Mouse (Mus musculus): Measurements from ENCODE around the gene Nat8. TPM values are rescaled to one million over a fixed set of nuclear protein-coding genes. Genes with fewer than 3 reads are reported as not detected.
"Not testable (repeated sequence)": the region's sequence is repeated elsewhere in the genome, so short reads cannot be mapped to it uniquely, and the experiment has no call there.

Gene Nat8
- polyA plus RNA-seq (2015; fragmentation: Nextera tagmentation; extraction: Ambion mirVana), result not detected in 2 replicates

DNA sequence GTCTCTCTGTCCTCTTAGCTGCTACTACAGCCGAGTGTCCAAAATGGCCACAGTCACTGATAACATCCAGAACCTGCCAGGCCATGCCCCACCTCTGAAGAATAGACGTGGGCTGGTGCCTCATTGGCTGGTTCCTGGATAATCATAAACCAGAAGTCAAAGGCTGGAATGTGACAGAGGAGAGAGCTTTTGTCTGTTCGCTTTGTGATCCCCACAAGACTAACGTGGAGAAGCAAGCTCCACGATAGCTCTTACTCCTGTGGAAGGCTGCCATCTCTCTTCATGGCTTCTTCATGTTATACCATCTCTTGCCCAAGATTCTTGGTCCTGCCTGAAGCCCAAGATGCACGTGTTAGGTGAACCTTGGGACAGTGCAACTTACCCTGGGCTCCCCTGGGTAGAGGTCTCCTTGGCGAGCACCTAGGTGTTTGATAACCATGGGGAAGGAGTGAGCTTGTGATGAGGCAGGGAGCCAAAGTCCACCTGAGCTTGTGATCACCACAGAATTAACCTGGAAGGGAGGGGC lies at the start of gene Nat8:
Gene Nat8, minus strand, starts transcription at position 287 of the 526 bp plus-strand sequence.
- no peaks in the 10 kb centered on the region for H3K36me3 ChIP-seq
- no peak within 1 kb of the TSS for H3K27ac ChIP-seq
- no peak within 1 kb of the TSS for H3K4me2 ChIP-seq (replicated peaks)
- no peaks in the 10 kb centered on the region for H3K9me3 ChIP-seq
- H3K4me1 ChIP-seq (replicated peaks), result no peaks in the 10 kb centered on the region
- no peak within 1 kb of the TSS for H3K9ac ChIP-seq (replicated peaks)
- H3K4me3 ChIP-seq (replicated peaks), result no peak within 1 kb of the TSS
- ATAC-seq, result no peak
- H3K27me3 ChIP-seq, result no peaks in the 10 kb centered on the region
- WGBS, result 83% methylated on average over 7 of the region's 7 CpGs

DNA sequence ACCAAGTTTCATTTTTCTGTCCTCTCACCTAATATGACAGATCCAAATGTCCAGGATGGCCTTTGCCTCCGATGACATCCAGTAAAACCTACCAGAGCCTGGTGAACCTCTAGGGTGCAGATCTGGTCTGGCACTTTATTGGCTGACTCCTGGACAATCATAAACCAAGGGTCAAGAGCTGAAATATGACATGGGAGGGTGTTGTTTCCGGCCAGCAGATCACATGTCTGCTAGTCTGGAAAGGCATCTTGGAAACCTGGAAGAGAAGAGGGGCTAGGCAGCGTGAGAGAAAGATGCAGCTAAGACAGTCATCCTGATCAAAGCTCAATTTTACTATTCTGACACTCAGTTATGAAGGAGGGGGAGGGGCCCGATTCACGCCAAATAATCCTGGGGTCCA lies 37.1 kb upstream of the Nat8 start, which contains the start of gene Nat8f2:
Gene Nat8f2, minus strand, starts transcription at position 153 of the 400 bp plus-strand sequence.
- not testable (repeated sequence) for H3K4me2 ChIP-seq (replicated peaks); H3K4me3 ChIP-seq (replicated peaks); H3K27ac ChIP-seq; ATAC-seq; H3K9me3 ChIP-seq; H3K4me1 ChIP-seq (replicated peaks); H3K27me3 ChIP-seq; H3K36me3 ChIP-seq; H3K9ac ChIP-seq (replicated peaks)
- 82% methylated on average over 5 of the region's 5 CpGs for WGBS

DNA sequence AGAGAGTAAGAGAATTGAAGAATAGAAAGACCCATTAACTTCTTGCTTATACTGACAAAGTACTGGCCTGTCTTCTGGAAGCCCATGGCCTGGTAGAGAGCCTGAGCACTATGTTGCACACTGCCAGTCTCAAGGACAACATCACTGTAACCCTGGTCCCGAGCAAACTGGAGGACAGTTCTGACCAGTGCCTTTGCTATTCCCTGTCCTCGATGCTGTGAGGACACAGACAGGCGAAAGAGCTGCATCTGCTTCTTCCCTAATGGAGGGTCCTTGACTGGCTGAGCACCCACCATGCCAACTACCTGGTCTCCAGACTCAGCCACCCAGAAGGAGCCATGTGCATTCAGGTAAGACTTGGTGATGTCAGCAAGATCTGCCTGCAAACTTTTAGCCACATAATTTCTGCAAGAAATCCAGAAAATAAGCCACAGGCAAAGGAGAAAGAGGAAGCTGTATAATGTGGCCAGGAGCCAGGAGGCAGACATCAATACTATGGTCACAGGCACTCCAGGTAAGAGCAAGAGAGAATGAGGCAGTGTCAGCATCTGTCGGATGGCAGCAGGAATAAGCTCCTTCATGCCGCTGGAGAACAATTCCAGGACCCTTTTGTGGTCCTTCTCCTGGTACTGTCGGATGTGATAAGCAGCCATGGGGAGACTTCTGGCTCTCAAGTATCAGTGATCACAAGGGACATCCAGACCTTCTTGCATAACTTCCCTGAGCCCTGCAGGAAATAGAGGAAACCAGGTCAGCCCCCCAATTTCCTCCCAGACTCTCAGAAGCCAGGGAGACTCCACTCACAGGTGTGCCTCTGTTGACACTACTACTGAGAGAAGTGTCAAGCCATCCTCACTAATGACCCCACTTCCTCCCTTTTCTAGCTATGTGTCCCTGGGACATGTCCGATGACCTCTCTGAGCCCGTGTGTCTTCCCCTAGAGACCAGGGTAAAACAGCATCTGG lies 36.1 kb upstream of the Nat8 start:
- no peaks in the 10 kb centered on the region for H3K9me3 ChIP-seq
- no peak for ATAC-seq
- H3K4me3 ChIP-seq (replicated peaks), result no peak overlapping the region
- H3K27ac ChIP-seq, result no peak overlapping the region
- 85% methylated on average over 8 of the region's 8 CpGs for WGBS
- H3K9ac ChIP-seq (replicated peaks), result no peak overlapping the region
- no peak overlapping the region for H3K4me2 ChIP-seq (replicated peaks)
- H3K36me3 ChIP-seq, result no peaks in the 10 kb centered on the region
- no peaks in the 10 kb centered on the region for H3K27me3 ChIP-seq
- H3K4me1 ChIP-seq (replicated peaks), result no peaks in the 10 kb centered on the region

DNA sequence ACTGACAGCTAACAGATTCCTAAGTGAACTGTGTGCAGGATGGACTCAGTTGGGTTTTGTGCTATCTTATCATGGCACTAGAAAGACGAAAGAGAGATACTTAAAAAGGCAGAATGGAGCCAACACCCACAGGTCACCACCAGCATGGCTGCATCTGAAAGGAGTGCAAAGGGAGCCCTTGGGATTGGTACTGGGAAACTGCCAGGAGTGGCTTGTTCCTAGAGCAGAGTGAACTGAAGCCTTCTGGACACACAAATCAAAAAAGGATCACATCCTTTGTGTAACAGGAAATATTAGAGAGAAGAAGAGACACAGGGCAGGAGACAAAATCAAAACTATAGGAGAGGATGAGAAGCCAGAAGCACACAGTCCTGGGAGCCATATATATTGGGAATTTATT lies 35.1 kb upstream of the Nat8 start:
- not testable (repeated sequence) for H3K36me3 ChIP-seq; H3K27me3 ChIP-seq; H3K4me3 ChIP-seq (replicated peaks); H3K4me1 ChIP-seq (replicated peaks); H3K27ac ChIP-seq; H3K4me2 ChIP-seq (replicated peaks); H3K9ac ChIP-seq (replicated peaks); ATAC-seq; H3K9me3 ChIP-seq
- WGBS, result 74% methylated on average over 1 of the region's 1 CpGs

DNA sequence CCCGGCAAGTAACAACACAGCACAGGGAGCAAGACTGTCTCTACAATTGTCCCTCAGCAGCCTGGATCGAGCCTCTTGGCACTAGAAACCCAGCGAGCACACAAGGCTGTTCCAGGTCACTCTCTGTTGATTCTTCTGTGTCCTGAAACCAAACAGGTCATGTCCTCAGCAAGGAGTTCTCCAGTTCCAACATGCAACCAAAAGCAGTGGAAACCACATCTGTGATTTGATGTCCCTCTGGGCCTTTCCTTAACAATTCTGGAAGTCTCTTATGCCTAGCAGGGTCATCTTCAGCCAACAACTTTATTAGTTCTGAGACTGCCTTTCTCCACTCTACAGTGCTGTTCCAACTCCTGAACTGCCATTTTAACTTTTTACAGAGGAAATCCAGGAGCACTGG lies 34.3 kb upstream of the Nat8 start:
- H3K27ac ChIP-seq; H3K4me2 ChIP-seq (replicated peaks); H3K9me3 ChIP-seq; H3K4me3 ChIP-seq (replicated peaks); H3K27me3 ChIP-seq; H3K4me1 ChIP-seq (replicated peaks); H3K9ac ChIP-seq (replicated peaks); H3K36me3 ChIP-seq; ATAC-seq: not testable (repeated sequence)
- WGBS, result 88% methylated on average over 3 of the region's 3 CpGs

DNA sequence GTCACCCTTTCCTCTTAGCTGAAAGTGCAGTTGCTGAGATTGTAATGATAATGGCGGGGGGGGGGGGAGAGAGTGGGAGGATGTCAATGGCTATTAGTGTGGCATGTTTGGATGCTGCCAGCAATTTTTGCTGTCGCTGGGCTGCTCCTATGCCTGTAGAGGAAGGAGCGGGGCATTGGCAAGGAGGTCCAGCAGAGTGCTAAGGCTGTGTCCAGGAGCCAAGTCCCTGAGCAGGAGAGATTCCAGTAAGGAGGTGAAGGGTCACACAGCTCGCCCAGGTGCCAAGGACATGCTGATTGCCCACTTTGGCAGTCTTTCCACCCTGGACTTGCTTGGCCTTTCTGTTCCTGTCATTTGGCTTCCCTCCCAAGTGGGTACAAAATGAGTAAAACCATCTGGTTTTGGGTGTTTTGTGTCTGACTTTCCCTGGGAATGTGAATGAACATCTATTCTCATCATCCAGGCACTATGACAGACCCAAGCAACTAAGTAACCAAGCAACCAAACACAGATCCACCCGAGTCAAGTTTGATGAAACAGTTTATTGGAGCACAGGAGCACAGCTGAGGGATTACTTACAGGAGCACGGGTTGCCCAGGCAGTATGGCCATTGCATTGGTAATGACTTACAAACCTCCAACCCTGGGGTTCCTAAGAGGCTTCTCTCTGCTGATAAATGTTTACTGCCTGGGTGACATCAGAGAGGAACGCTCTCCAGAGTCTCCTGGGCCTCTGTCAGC lies 33.2 kb upstream of the Nat8 start:
- not testable (repeated sequence) for H3K4me1 ChIP-seq (replicated peaks); ATAC-seq; H3K4me2 ChIP-seq (replicated peaks)

DNA sequence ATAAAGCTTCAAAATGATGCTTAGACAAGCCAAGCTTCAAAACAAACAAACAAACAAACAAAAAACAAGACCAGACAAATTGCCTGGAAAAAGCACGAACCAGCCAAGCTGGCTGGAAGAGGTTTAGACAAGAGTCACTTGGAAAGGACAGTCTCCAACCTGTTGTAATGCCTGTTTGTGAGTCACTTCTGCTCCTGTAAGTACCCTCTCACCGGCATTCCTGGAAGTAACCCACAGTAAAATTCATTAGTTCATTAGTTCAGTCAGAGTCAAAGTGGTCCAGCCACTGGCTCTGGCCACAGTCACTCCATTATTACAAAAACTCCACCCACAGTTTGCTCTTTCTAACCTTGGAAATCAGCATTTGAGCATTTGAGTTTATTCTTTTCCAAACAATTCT lies 32.0 kb upstream of the Nat8 start:
- no peak overlapping the region for H3K9ac ChIP-seq (replicated peaks)

More for the DNA sequence above, 33.2 kb upstream of the Nat8 start:
- H3K27ac ChIP-seq; H3K9me3 ChIP-seq; H3K9ac ChIP-seq (replicated peaks); H3K36me3 ChIP-seq; H3K4me3 ChIP-seq (replicated peaks); H3K27me3 ChIP-seq: not testable (repeated sequence)
- 72% methylated on average over 6 of the region's 7 CpGs for WGBS

DNA sequence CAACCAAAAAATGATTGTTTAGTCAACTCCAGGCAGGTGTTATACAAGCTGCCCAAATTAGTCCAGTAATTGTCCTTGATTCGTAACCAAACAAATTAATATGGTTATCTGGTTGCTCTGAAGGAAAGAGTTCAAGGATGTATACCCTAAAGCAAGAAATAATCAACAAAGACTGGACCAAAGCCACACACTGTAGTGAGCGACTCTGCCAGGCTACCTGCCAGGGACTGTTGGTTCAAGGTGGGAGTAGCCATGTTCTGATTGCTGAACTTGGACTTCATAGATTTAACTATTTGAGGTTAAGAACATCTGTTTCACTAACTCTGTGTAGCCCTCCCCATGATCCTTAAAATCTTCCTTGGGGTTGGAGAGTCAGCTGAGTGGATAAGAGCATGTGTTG lies 31.3 kb upstream of the Nat8 start:
- no peaks in the 10 kb centered on the region for H3K4me1 ChIP-seq (replicated peaks)
- no peaks in the 10 kb centered on the region for H3K36me3 ChIP-seq
- no peak overlapping the region for H3K4me2 ChIP-seq (replicated peaks)
- no peak for ATAC-seq
- no peaks in the 10 kb centered on the region for H3K9me3 ChIP-seq
- H3K9ac ChIP-seq (replicated peaks), result no peak overlapping the region
- 87% methylated on average over 2 of the region's 2 CpGs for WGBS
- no peak overlapping the region for H3K4me3 ChIP-seq (replicated peaks)
- H3K27ac ChIP-seq, result no peak overlapping the region
- H3K27me3 ChIP-seq, result no peaks in the 10 kb centered on the region

More for the DNA sequence above, 32.0 kb upstream of the Nat8 start:
- Histone ChIP-seq H3K4me1 (replicated peaks) (no peaks in the 10 kb centered on the region), H3K4me3 (replicated peaks) (no peak overlapping the region), H3K27me3 (no peaks in the 10 kb centered on the region), H3K9me3 (no peaks in the 10 kb centered on the region), H3K4me2 (replicated peaks) (no peak overlapping the region), H3K36me3 (no peaks in the 10 kb centered on the region), H3K27ac (no peak overlapping the region)
- WGBS, result 97% methylated on average over 2 of the region's 2 CpGs
- ATAC-seq, result no peak

DNA sequence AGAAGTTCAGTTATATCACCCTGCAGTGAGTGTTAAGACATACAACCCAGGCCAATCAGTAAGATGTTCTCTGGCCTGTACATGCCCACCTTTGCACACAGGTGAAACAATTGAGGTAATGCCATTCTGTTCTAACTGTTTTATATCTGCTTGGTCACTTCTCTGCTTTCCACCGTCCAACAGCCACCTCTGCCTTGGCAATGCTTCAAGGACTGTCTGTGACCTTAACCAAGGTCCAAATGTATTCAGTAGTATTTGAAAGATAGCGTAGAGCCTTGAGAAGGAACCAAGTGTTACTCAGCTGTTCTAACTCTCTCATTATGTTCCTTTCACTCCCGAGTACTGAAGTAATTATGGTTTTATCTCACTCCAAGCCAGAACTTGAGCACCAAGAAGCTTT lies 30.7 kb upstream of the Nat8 start:
- no peak overlapping the region for H3K27ac ChIP-seq
- no peaks in the 10 kb centered on the region for H3K9me3 ChIP-seq
- H3K4me1 ChIP-seq (replicated peaks), result no peaks in the 10 kb centered on the region
- ATAC-seq, result no peak
- no peak overlapping the region for H3K4me3 ChIP-seq (replicated peaks)
- WGBS, result 80% methylated on average over 3 of the region's 3 CpGs
- H3K4me2 ChIP-seq (replicated peaks), result no peak overlapping the region
- H3K27me3 ChIP-seq, result no peaks in the 10 kb centered on the region
- no peaks in the 10 kb centered on the region for H3K36me3 ChIP-seq
- H3K9ac ChIP-seq (replicated peaks), result no peak overlapping the region

DNA sequence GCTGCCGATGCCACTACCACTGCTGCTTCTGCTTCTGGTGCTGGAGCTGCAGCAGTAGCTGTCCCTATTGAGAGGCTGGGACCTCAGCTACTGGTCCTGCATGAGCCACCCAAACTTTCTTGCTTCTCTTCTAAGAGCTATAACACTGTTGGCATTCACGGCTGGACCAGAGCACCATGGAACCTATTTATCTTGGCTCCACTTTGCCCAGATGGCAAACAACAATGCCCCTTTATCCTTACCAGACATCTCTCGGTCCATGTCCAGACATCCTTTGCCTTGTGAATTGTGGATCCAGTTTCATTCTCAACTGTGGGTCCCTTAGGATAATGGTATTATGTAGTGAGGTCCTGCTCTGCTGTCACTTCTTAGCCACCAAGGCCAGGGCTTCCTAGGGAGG lies 29.4 kb upstream of the Nat8 start:
- 93% methylated on average over 3 of the region's 3 CpGs for WGBS
- no peak for ATAC-seq

DNA sequence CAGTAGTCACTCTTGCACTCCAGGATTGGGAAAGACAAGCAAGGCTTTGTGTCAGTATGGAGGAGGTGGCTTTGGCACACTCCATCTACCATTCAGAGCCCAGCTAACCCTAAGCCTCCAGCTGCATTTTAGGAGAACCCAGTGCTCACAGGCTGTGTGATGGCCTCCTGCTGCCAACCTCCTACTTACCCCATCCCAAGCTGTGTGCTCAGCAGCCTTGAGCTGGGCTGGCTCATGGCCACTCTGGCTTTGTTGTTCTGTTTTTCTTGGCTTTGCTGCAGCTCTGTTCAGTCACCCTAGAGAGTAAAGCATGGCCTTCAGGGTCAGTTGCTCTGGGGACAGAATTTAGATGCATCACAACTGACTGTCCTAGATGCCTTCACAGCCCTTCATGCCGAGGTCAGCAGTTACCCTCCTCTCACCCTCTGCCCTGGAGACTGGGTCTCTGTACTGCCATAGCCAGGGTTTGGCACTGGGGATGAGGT lies 24.4 kb upstream of the Nat8 start:
- ATAC-seq, result 0 out of 2 replicates have a peak, but pooled peaks have one; percentile 17
- Histone ChIP-seq H3K36me3 (no peaks in the 10 kb centered on the region), H3K4me3 (replicated peaks) (no peak overlapping the region), H3K27ac (no peak overlapping the region), H3K9me3 (no peaks in the 10 kb centered on the region), H3K9ac (replicated peaks) (no peak overlapping the region), H3K4me1 (replicated peaks) (no peaks in the 10 kb centered on the region), H3K27me3 (no peaks in the 10 kb centered on the region), H3K4me2 (replicated peaks) (no peak overlapping the region)
- WGBS, result 75% methylated on average over 1 of the region's 1 CpGs

More for the DNA sequence above, 29.4 kb upstream of the Nat8 start:
- Histone ChIP-seq H3K9me3 (no peaks in the 10 kb centered on the region), H3K4me3 (replicated peaks) (no peak overlapping the region), H3K9ac (replicated peaks) (no peak overlapping the region), H3K4me1 (replicated peaks) (no peaks in the 10 kb centered on the region), H3K36me3 (no peaks in the 10 kb centered on the region), H3K27ac (no peak overlapping the region), H3K4me2 (replicated peaks) (no peak overlapping the region), H3K27me3 (no peaks in the 10 kb centered on the region)

DNA sequence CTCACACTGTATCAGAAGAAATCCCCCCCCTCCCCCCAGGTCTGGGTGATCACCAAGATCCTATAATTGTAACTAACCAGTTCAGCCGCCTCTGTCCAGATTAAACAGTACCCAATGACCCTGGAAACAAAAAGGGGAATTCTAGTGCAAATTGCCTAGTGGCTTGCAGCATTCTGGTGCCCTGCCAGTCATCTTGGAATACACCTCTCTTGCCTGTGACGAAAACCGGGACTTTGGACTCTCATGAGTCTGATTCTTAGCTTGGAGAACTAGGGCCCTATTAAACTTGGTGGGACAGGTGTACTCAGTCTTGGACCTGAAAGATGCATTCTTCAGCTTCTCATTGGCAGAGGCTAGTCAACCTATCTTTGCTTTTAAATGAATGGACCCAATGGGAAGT lies 21.6 kb upstream of the Nat8 start:
- no peak overlapping the region for H3K27ac ChIP-seq
- no peaks in the 10 kb centered on the region for H3K4me1 ChIP-seq (replicated peaks)
- no peaks in the 10 kb centered on the region for H3K9me3 ChIP-seq
- H3K4me2 ChIP-seq (replicated peaks), result no peak overlapping the region
- H3K9ac ChIP-seq (replicated peaks), result no peak overlapping the region
- H3K4me3 ChIP-seq (replicated peaks), result no peak overlapping the region
- no peak for ATAC-seq
- no peaks in the 10 kb centered on the region for H3K27me3 ChIP-seq
- no peaks in the 10 kb centered on the region for H3K36me3 ChIP-seq
- WGBS, result 83% methylated on average over 3 of the region's 3 CpGs

Measured in midbrain, embryonic 13.5 days (tissue).